Mouse (Mus musculus) G1E (cell line): ENCODE measurements around the gene Mphosph6. TPM values are rescaled to one million over a fixed set of nuclear protein-coding genes. Genes with fewer than 3 reads are reported as not detected.

Source experiments
- ATAC-seq: 2 replicates; pipeline ENCODE4 v1.8.0; 2016; ENCODE audit warnings: mild to moderate bottlenecking; ENCODE audit not compliant: insufficient number of reproducible peaks, poor library complexity, low FRiP score, severe bottlenecking; ENCODE audit errors: extremely low read depth
- DNase-seq: peaks from one replicate; pipeline ENCODE4 v3.0.0; 2012; ENCODE audit warnings: low spot score
- H3K27me3 ChIP-seq: 2 replicates; pipeline ENCODE4 v1.6.1; 2012; ENCODE audit warnings: mild to moderate bottlenecking, low read length, inconsistent platforms; ENCODE audit not compliant: insufficient read depth
- H3K36me3 ChIP-seq: replicated peaks from 2 replicates; pipeline ENCODE3; 2012; ENCODE audit warnings: mild to moderate bottlenecking, inconsistent platforms
- H3K4me1 ChIP-seq: 2 replicates; pipeline ENCODE4 v1.6.1; 2012; ENCODE audit warnings: low read depth, low read length, inconsistent platforms, mixed read lengths; ENCODE audit not compliant: insufficient read depth
- H3K4me3 ChIP-seq: 2 replicates; pipeline ENCODE4 v1.5.1; 2012; ENCODE audit warnings: low read depth, mild to moderate bottlenecking, inconsistent platforms, low read length, moderate library complexity, mixed read lengths
- H3K9me3 ChIP-seq: replicated peaks from 2 replicates; pipeline ENCODE4 v1.6.1; 2012; ENCODE audit warnings: inconsistent platforms
- CTCF ChIP-seq: IDR thresholded peaks from 2 replicates; pipeline ENCODE4 v1.5.1; 2012; ENCODE audit warnings: low read depth, low read length, inconsistent platforms, mixed read lengths
- GATA1 ChIP-seq: IDR thresholded peaks from 2 replicates; pipeline ENCODE4 v1.6.1; 2012; ENCODE audit warnings: borderline replicate concordance, low read length, inconsistent platforms, mixed read lengths
- GATA2 ChIP-seq: IDR thresholded peaks from 2 replicates; pipeline ENCODE4 v1.6.1; 2012; ENCODE audit warnings: low read depth, low read length, inconsistent platforms, borderline replicate concordance
- POLR2AphosphoS5 ChIP-seq: IDR thresholded peaks from 2 replicates; pipeline ENCODE4 v1.6.1; 2012; ENCODE audit warnings: low read depth, low read length, inconsistent platforms; ENCODE audit not compliant: insufficient replicate concordance
- TAL1 ChIP-seq: conservative IDR thresholded peaks from 2 replicates; pipeline ENCODE4 v1.6.1; 2012; ENCODE audit warnings: low read depth, low read length, inconsistent platforms, mixed read lengths
- polyA plus RNA-seq: library from polyadenylated mRNA; stranded (reverse); fragments of >175 nt; gene quantifications from 2 replicates; pipeline ENCODE4 v1.2.3, GENCODE M21; 2012
- total RNA-seq, 2 experiments: library from RNA; stranded (forward) in 1 of 2; stranded (reverse) in 1 of 2; fragments of 200-1000 nt in 1 of 2; fragments of >200 nt in 1 of 2; fragmentation: Nextera tagmentation in 1 of 2; gene quantifications; 2 replicates each; pipeline ENCODE4 v1.2.3; 2014 to 2017

Mphosph6 gene
- 65.7 and 82.3 TPM in 2 replicates for total RNA-seq (2014; fragmentation: Nextera tagmentation)
- total RNA-seq (2017), result 42.7 and 46.6 TPM in 2 replicates
- polyA plus RNA-seq, result 6.5 and 8.3 TPM in 2 replicates

DNA sequence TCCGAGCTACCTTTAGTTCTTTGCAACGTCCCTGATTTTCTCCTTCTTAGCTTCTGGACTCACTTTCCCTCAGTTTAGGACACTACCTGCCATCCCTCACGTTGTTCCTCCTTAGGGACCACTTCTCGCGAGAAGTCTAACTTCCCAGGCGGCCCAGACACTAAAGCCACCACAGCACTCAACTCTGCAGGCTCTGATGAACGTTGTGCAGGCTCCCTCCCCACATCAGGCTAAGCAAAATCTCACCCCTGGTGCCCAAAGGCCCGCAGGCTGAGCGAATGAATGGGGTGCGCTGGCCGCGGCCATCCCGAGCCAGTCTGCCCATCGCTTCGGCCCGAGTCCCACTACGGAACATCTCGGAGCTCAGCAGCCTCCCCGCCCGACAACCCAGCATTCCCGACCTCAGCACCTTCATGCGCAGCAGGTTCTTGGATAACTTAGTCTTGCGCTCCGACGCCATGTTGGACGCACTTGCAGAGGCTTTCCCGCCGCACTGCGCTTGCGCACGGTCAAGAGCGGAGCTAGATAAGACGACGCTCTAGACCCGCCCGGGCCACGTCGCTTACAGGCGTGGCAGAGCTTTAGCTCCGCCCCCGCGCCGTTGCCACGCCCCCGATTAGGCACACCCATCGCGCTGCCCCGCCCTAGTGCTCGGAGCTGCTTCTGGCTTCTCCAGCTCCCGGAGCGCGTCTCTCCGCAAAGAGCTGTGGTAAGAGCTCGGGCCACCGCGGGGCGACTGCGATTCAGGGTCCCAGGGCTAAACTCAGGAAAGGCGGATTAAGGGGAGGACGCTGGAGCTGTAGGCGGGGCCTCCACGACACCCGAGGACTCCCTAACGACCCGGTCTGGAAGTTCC, at the start of gene Mphosph6:
TSS of gene Mphosph6 (minus strand) at position 501 of the 856 bp plus-strand sequence.
- peaks cover 30% of the 10 kb centered on the region for H3K4me1 ChIP-seq
- peak; percentile 88 for ATAC-seq
- DNase-seq, result peak; percentile 85
- no peaks in the 10 kb centered on the region for H3K9me3 ChIP-seq
- H3K36me3 ChIP-seq, result peaks cover 38% of the 10 kb centered on the region
- H3K27me3 ChIP-seq, result peaks cover 3% of the 10 kb centered on the region; the same call in 1 of the 2 replicates
- H3K4me3 ChIP-seq, result peak within 1 kb of the TSS; percentile 98
- TF ChIP-seq GATA1 (no peak), GATA2 (no peak), CTCF (no peak), POLR2AphosphoS5 (no peak), TAL1 (no peak)

GRCm38 (mm10) chr8:117850420-117850819, 48.7 kb upstream of the Mphosph6 start:
- H3K36me3 ChIP-seq, result no peaks in the 10 kb centered on the region
- TF ChIP-seq GATA1 (no peak), CTCF (no peak), GATA2 (no peak), TAL1 (no peak), POLR2AphosphoS5 (no peak)
- peaks cover 64% of the 10 kb centered on the region for H3K9me3 ChIP-seq
- no peaks in the 10 kb centered on the region for H3K4me1 ChIP-seq
- no peak for ATAC-seq
- H3K4me3 ChIP-seq, result no peak overlapping the region
- no peaks in the 10 kb centered on the region for H3K27me3 ChIP-seq
- DNase-seq, result no peak

DNA sequence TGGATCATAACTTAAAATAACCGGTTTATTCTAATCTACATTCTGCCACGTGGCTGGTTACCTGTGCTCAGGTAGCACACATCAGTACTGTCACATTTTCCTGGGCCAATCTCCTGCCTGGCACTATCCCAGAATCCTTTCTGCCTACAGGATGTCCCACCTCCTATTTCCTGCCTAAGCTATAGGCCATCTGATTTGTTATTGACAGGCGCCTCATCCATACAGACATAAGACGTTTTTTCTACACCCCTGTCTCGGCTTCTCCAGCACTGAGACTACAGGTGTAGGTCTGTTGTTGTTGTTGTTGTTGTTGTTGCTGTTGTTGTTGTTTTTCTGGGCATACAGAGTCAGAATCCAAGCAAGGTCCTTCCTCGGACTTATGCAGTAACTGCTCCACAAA, 46.1 kb upstream of the Mphosph6 start:
- Histone ChIP-seq H3K9me3 (peaks cover 57% of the 10 kb centered on the region), H3K4me1 (no peaks in the 10 kb centered on the region), H3K36me3 (no peaks in the 10 kb centered on the region), H3K4me3 (no peak overlapping the region), H3K27me3 (no peaks in the 10 kb centered on the region)
- no peak for DNase-seq
- no peak for ATAC-seq
- no peak for TF ChIP-seq CTCF
- no peak for TF ChIP-seq TAL1
- TF ChIP-seq GATA1, result no peak
- no peak for TF ChIP-seq POLR2AphosphoS5
- TF ChIP-seq GATA2, result no peak

DNA sequence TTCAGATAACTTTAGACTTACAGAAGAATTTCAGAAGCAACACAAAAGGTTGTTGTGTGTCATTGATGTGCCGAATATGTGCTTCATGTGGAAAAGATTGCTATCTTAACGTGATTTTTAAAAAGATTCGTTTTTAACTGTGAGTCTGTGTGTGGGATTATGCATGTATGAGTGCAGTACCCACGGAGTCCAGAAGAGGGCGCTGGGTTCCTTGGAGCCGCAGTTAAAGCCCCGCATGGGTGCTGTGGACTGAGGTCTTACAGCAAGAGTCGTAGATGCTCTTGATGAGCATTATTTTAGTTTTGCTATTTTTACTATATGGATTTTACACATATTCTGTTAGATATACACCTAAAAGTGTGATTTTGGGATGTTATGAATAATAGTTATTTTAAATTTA, 42.0 kb upstream of the Mphosph6 start:
- Histone ChIP-seq H3K4me1 (no peaks in the 10 kb centered on the region), H3K4me3 (no peak overlapping the region), H3K36me3 (no peaks in the 10 kb centered on the region), H3K9me3 (peaks cover 58% of the 10 kb centered on the region), H3K27me3 (no peaks in the 10 kb centered on the region)
- DNase-seq (no peak), ATAC-seq (no peak)
- no peak for TF ChIP-seq CTCF
- TF ChIP-seq GATA1, result no peak
- no peak for TF ChIP-seq POLR2AphosphoS5
- TF ChIP-seq TAL1, result no peak
- no peak for TF ChIP-seq GATA2

- ATAC-seq (no peak), DNase-seq (no peak)
- H3K27me3 ChIP-seq, result no peaks in the 10 kb centered on the region
- H3K9me3 ChIP-seq, result peaks cover 5% of the 10 kb centered on the region; the same call in 1 of the 2 replicates
- TF ChIP-seq POLR2AphosphoS5 (no peak), GATA2 (no peak), GATA1 (no peak), TAL1 (no peak), CTCF (no peak)
- no peaks in the 10 kb centered on the region for H3K4me1 ChIP-seq
- H3K36me3 ChIP-seq, result no peaks in the 10 kb centered on the region
- no peak overlapping the region for H3K4me3 ChIP-seq
Measured at GRCm38 (mm10) chr8:117813524-117813923, 11.8 kb upstream of the Mphosph6 start.

GRCm38 (mm10) chr8:117810676-117811075, 8.9 kb upstream of the Mphosph6 start:
- H3K36me3 ChIP-seq, result no peaks in the 10 kb centered on the region
- ATAC-seq (no peak), DNase-seq (no peak)
- H3K27me3 ChIP-seq, result peaks cover 5% of the 10 kb centered on the region; the same call in 1 of the 2 replicates
- no peak overlapping the region for H3K4me3 ChIP-seq
- no peaks in the 10 kb centered on the region for H3K4me1 ChIP-seq
- TF ChIP-seq GATA1 (no peak), TAL1 (no peak)
- H3K9me3 ChIP-seq, result peaks cover 5% of the 10 kb centered on the region; the same call in 1 of the 2 replicates
